Mouse (Mus musculus) heart, postnatal 14 days (tissue): Measurements from ENCODE around the gene Adrb1. TPM values are rescaled to one million over a fixed set of nuclear protein-coding genes. Genes with fewer than 3 reads are reported as not detected.

Experiments used
- DNase-seq, 2 experiments: peaks; one replicate each; pipeline ENCODE4 v3.0.0; 2021 to 2022
- intact Hi-C: fragments of 180-260 bp; cut with DNase I; formaldehyde crosslinking; loops from one replicate; pipeline ENCODE4 v1.15.1; 2025
- total RNA-seq, 2 experiments: library from RNA; stranded (reverse); gene quantifications; 2 replicates each; pipeline ENCODE4 v1.2.3; 2021

Gene Adrb1
- total RNA-seq, 2 experiments from 2014 or later: 23.2 to 24.2 TPM

DNA sequence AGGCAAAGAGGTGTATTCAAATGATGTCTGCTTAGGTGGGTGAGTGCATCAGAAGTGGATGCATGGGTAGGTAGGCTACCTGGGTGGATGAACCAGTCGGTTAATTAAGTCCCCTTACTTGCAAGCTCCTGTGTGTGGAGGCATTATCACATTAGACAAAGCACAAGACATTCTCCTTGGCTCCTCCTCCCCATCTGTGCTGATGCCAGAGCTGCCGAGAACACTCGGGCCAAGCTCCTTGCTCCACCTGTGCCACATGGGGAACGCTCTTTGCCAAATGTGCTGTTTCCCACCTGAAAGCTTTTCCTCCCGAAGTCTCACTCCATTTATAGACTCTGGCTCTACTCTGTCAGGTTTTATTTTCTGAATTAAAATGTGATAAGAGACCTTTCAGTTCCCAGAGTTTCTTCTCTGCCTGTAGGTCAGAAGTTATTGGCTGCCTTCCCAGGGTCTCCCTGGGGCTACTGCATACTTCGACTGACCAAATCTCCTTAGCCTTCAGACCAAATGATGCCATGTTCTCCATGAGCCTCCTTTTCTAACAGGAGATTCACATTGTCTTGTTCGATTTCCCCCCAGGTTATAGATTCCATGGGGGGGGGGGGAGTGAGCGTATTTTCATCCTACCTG, 20.5 kb upstream of the Adrb1 start:
- no peak for DNase-seq
- intact Hi-C loops: no loop called here

GRCm38 (mm10) chr19:56702039-56702438, 20.0 kb upstream of the Adrb1 start:
- intact Hi-C loops: no loop called here
- no peak for DNase-seq

DNA sequence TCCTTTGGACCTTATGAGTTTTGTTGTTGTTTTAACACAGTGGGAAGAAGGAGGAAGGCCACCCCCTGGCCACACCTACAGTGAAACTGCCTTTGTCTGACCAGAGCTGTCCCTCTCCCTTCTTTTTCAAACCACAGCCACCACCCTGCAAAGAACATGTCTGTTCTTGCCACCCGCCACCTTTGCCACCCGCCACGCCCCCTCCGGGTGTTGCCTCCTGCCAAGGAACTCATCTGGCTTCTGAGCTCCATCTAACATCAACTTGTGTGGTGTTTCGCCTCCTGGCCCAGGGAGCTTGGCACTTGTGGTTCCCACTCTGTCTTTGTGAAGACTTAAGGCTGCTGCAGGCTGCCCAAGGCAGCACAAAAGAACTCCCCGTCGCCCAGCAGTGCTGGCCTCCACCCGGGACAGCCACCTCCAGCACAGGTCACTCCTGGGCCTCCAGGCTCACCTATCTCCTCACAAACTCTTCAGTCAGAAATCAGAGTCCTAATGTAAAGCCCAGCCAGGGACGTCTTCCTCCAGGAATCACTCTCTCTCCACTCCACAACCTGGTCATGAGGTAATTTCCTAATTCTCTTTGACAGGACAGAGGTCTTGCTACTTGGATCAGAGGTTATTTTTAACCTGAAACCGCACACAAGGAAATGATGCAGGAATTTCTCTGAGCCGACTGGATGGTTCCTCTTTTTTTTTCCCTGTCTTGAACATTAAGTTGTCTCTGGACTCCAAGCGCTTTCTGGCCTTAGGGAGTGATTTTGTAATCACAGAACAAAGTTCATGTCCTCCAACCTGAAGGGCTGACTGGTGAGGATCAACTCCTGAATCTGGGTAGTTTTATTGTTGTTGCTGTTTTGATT, 18.5 kb upstream of the Adrb1 start:
- intact Hi-C loops: no loop called here
- no peak for DNase-seq

DNA sequence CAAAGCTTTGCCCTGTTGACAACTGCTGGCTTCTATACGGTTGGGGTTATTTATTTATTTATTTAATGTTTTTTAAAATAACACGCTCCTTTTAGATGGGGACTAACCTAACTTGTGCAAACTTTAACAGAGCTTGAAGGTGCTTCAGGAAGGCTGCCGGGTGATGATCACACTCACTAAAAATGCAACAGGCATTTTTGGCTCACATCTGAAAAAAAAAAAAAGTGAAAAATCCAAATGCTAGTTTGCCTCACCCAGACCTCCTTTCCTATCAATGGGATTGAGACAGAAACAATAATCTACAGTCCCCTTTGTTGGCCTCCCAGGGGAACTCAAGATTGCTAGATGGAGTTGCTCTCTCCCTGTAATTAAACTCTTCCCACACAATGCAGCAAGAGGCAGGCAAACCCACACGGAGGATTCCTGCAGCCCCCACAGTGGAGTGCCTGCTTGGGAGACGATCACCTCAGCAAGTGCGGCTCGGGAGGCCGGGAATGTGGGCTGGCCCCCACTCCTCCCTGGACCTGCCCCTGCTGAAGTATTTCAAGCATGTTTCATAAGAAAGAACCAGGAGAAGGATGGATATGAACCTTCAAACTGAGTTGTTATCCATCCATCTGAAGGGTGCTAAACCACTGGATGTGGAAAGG, 16.8 kb upstream of the Adrb1 start:
- intact Hi-C loops: no loop called here
- DNase-seq: no peak

- DNase-seq: no peak
- intact Hi-C loops: no loop called here
These were observed 13.2 kb upstream of the Adrb1 start for GRCm38 (mm10) chr19:56708794-56709193.

DNA sequence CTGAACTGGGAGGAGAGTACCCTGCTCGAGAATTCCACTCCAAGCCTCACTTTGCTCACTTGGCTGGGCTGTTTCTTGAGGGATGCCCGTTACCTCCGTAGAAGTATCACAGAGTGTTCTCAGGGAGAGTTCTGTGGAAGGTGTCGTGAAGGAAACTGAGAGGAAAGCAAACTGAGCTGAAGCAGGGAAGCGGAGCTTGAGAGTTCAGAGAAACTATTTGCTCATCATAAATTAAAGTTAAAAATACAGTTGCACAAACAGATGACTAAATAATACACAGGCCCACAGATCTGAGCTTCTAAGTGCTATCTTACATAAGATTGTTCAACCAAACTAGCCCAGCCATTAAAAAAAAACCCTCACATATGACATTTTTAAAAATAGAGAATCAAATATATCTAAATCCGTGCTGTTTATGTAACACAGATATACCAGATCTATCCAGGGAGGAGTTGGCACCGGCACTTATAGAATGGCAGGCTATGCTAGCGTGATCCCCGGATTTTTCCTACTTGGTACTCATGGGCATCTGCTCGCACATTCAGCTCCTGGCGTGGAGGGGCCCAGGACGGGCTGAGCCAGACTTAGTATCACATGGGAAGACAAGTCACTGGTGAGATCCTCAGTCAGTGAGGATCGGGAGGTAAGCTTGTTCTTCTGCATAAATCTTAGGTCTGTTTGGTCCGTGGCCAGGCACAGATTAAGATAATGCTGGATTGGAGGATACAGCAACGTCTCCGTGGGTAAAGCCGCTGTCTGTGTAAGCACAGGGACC, 11.7 kb upstream of the Adrb1 start:
- DNase-seq: no peak
- intact Hi-C loops: no loop called here

- intact Hi-C loops: no loop called here
These were observed 8.4 kb upstream of the Adrb1 start for GRCm38 (mm10) chr19:56713613-56714012.

DNA sequence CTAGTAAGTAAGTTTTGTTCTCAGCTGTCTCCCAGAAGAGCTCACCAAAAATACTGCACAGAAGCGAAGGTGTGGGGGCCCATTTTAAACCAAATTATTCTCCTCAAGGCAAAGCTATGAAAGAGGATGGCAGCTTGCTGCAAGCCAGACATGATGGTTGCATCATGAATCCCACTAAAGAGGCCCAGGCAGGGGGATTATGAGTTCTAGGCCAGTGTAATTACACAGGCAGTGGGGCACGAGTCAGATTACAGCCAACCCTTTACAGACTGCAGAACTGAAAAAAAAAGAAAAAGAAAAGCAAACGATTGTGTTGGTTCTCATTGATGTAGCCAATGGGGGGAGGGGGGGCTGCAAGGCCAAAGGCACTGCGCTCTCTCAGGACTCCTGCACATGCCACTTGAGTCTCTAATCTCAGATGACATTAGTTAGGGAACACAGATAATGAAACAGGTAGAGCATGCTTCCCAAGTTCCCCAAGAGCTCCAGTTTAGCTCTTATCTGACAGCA, 7.3 kb upstream of the Adrb1 start:
- intact Hi-C loops: no loop called here

More at GRCm38 (mm10) chr19:56713613-56714012, 8.4 kb upstream of the Adrb1 start:
- DNase-seq: no peak

DNA sequence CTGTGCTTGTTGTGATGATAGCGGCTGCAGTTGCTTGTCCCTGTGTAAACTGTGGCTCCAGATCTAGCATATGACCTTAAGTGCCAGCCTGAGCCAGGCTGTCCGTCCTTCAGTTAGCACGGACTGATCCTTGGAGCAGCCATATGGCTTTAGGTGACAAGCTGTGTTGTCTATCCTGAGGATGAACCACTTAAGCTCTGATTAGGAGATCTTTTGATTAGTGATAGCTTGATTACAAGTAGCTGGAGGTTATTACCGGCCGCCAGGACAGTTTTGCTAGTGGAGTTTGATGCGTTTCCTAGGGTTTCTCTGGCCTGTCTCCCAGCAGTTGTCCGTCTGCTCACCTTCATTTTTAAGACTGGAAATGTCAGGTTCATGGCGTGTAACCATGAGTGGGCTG, 4.0 kb upstream of the Adrb1 start:
- DNase-seq: no peak
- intact Hi-C loops: no loop called here

More for the DNA sequence above, 7.3 kb upstream of the Adrb1 start:
- no peak for DNase-seq

DNA sequence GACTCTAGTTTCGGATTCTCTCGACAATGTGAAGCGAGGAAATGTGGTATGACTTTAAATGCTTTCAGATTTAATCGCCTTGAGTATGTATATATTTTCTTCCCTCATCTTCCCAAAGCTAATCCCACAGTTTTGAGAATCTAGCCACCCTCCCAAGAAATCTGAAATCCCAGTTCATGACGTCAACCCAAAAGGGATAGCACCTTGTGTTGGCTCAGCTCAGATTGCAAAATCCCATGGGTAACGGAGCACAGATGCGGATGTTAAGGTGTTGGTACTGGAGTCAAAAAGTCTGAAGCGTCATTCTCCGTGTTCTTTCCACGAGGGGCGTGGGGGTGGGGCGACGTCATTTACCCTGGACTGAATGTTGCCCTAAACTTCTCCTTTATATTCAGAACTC, 1.1 kb upstream of the Adrb1 start:
- intact Hi-C loops: loop anchor here (1.0 to 5.0 kb wide), 6 partner anchors 44 to 299 kb away; no protein-coding TSS in a partner anchor
- DNase-seq: no peak

DNA sequence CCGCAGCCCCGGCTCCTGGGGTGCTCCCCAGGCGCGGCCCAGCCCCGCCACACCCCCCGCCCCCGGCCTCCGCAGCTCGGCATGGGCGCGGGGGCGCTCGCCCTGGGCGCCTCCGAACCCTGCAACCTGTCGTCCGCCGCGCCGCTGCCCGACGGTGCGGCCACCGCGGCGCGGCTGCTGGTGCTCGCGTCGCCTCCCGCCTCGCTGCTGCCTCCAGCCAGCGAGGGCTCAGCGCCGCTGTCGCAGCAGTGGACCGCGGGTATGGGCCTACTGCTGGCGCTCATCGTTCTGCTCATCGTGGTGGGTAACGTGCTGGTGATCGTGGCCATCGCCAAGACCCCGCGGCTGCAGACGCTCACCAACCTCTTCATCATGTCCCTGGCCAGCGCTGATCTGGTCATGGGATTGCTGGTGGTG, 300 bp downstream of the Adrb1 start:
- intact Hi-C loops: loop anchor here (5.0 kb wide), 4 partner anchors 45 to 300 kb away; no protein-coding TSS in a partner anchor
- DNase-seq: no peak

DNA sequence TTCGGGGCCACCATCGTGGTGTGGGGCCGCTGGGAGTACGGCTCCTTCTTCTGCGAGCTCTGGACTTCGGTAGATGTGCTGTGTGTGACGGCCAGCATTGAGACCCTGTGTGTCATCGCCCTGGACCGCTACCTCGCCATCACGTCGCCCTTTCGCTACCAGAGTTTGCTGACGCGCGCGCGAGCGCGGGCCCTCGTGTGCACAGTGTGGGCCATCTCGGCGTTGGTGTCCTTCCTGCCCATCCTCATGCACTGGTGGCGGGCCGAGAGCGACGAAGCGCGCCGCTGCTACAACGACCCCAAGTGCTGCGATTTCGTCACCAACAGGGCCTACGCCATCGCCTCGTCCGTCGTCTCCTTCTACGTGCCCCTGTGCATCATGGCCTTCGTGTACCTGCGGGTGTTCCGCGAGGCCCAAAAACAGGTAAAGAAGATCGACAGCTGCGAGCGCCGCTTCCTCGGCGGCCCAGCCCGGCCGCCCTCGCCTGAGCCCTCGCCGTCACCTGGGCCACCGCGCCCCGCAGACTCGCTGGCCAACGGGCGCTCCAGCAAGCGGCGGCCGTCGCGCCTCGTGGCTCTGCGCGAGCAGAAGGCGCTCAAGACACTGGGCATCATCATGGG, 822 bp downstream of the Adrb1 start:
- peak in 1 of 2 experiments; percentile 49 for DNase-seq

DNA sequence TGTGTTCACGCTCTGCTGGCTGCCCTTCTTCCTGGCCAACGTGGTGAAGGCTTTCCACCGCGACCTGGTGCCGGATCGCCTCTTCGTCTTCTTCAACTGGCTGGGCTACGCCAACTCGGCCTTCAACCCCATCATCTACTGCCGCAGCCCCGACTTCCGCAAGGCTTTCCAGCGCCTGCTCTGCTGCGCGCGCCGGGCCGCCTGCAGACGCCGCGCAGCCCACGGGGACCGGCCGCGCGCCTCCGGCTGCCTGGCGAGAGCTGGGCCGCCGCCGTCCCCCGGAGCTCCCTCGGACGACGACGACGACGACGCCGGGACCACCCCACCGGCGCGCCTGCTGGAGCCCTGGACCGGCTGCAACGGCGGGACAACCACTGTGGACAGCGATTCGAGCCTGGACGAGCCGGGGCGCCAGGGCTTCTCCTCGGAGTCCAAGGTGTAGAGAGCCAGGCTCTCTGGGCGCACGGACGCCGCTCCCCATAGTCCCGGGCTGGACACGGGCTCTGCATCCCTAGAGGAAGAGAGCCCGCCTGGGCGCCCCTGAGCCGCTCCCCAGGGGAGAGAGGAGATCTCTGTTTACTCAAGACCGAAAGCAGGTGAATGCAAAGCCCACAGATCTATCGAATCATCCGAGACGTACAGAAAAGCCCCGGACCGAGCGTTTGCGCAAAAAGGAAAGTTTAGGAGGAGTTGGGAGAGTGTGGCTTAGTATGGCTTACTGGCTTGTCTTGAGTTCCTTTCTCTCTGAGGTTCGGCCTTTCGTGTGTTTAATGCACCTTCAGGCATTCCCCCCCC, 1.5 kb downstream of the Adrb1 start:
- peak; percentile 74 to 75 for DNase-seq
- intact Hi-C loops: loop anchor here (5.0 kb wide), 4 partner anchors 46 to 301 kb away; no protein-coding TSS in a partner anchor

More for the DNA sequence above, 822 bp downstream of the Adrb1 start:
- intact Hi-C loops: loop anchor here (5.0 kb wide), 4 partner anchors 46 to 301 kb away; no protein-coding TSS in a partner anchor

DNA sequence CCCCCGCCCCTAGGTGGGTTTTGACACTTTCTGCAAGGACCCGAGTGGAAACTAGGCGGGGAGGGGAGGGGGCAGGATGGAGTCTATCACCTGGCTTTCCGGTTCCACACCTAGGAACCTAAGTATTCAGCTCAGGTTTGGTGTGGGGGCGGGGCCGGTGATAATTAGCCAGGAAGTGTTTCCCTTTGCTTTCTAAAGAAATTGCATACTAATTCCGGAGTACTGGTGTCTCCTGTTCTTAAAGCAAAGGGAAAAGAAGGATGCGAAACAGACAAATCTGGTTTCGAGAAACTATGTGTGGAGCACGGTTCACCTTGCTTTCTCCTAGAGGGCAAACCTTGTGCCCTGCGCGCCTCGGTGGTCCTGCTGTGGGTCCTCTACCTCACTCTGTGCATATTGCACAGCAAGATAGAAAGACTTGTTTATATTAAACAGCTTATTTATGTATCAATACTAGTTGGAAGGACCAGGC, 2.2 kb downstream of the Adrb1 start:
- intact Hi-C loops: loop anchor here (5.0 kb wide), 4 partner anchors 47 to 302 kb away; no protein-coding TSS in a partner anchor
- no peak for DNase-seq

DNA sequence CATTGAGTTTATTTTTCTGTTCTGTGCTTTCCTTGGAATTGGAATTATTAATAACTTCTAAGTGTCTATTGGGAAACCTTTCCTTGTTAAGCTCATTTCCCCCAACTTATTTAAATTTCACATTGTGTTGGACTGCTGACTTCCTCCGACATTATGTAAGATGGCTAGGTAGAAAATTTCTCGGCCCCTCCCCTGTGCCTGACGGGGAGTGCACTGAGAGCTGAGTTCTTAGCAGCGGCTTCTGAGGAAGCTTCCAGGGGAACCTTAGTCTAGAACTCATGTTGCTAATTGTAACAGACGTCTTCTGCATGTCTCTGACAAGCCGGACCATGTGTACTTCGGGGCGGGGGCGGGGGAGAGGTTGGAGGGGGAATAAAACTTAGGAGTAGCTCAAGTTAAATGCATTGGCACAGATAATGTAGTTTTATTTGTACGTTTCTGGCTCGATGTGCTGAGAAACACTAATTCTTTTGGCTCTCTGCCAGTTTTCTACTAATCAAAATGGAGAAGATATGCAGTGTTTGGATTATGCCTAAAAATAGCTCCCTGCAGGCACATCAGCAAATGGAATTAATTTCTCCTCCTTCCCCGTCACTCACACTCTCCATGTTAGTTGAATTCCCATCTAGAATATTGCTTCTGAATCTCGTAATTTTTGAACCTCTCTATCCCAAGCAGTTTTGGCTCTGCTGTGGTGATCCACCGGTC, 5.3 kb downstream of the Adrb1 start:
- DNase-seq: no peak
- intact Hi-C loops: no loop called here

DNA sequence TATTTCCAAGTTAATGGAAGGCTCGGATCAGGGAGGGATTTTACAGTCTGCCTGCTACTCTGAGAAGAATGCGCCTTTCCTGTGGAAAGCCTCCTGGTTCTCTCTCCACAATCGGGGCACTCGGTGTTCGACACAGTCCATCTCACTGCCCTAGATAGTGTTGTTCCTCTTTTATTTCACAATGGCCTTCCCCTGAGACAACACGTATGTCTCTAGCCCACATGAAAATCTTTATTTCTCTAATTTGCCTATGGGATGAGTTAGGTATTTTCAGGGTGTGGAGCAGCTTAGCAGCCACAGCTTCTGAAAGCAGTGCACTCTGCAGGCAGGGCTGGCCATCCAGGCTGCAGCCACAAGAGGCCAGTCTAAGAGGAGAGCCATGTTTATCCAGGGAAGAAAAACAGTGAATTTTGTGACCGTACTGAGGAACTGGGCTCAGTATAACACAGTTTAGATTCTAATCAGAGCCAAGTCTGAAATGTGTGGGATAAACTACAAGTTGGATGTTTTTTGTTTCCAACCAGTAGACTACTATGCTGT, 12.1 kb downstream of the Adrb1 start:
- intact Hi-C loops: no loop called here
- DNase-seq: no peak

DNA sequence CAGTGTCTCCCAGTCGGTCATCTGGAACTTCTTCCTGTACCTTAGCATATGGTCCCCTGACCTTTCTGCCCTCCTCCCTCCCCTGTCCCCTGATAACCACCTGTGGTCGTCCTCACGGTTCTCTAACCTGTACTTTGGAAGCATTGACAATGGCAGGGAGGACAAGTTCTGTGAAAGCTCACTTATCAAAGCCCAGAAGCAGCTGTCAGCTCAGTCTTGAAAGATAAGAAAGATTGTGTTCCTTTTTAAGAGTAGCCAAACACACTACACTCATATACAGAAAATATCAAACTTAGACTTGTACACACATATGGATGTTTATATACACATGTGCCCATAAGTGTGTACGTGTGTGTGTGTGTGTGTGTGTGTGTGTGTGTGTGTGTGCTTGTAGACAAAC, 13.7 kb downstream of the Adrb1 start:
- DNase-seq: no peak
- intact Hi-C loops: no loop called here

DNA sequence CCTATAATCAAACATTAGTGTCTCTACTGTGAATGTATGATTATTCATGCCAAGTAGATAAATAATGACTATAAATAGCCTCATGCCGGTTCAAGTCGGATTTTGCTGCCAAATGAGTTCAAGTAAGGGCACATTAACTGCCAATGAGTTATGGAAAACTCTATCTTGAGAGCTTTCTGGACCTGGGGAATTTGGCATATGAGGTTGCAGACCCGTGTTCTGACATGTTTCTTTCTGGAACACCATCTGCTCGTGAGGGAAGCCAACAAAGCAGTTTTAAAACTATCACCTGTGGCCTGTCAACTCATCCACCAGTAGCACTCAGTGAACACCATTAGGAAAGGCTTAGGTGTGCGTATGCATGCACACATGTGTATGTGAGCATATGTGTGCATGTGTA, 14.3 kb downstream of the Adrb1 start:
- DNase-seq: no peak
- intact Hi-C loops: no loop called here
